Mouse (Mus musculus) spleen, adult 2 months (tissue): ENCODE data around the gene Ddit4l. TPM values are rescaled to one million over a fixed set of nuclear protein-coding genes. Genes with fewer than 3 reads are reported as not detected.
"Not testable (repeated sequence)": the region's sequence is repeated elsewhere in the genome, so short reads cannot be mapped to it uniquely, and the experiment has no call there.

ENCODE experiments used
- DNase-seq, 2 experiments: peaks; one replicate each; pipeline versions ENCODE4 v3.0.0 to v3.0.0-alpha.2; 2012 to 2021; ENCODE audit warnings: low spot score in 2 of 2, low read depth in 1 of 2
- H3K27ac ChIP-seq: fragments of 200-500 bp; 2 replicates; pipeline ENCODE4 v1.5.1; 2012; ENCODE audit warnings: low read length, inconsistent platforms; ENCODE audit not compliant: insufficient read depth
- H3K27me3 ChIP-seq: fragments of 200-500 bp; 2 replicates; pipeline ENCODE4 v1.6.1; 2012; ENCODE audit warnings: mild to moderate bottlenecking, moderate library complexity, low read length, inconsistent platforms; ENCODE audit not compliant: control insufficient read depth, insufficient read depth
- H3K36me3 ChIP-seq: fragments of 200-500 bp; 2 replicates; pipeline ENCODE4 v1.6.1; 2012; ENCODE audit warnings: mild to moderate bottlenecking, low read length, inconsistent platforms; ENCODE audit not compliant: control insufficient read depth, insufficient read depth
- H3K4me1 ChIP-seq: fragments of 200-500 bp; 2 replicates; pipeline ENCODE4 v1.6.1; 2011; ENCODE audit warnings: inconsistent platforms; ENCODE audit not compliant: control insufficient read depth, insufficient read depth, insufficient read length
- H3K4me3 ChIP-seq: fragments of 200-500 bp; 2 replicates; pipeline ENCODE4 v1.5.1; 2011; ENCODE audit warnings: mild to moderate bottlenecking, inconsistent platforms; ENCODE audit not compliant: insufficient read depth, insufficient read length; ENCODE audit errors: extremely low read depth
- CTCF ChIP-seq: fragments of 200-500 bp; IDR thresholded peaks from 2 replicates; pipeline ENCODE4 v1.5.1; 2011; ENCODE audit warnings: mild to moderate bottlenecking, inconsistent platforms; ENCODE audit not compliant: insufficient read depth, insufficient read length, insufficient replicate concordance; ENCODE audit errors: extremely low read depth
- POLR2A ChIP-seq: fragments of 200-500 bp; IDR thresholded peaks from 2 replicates; pipeline ENCODE4 v1.6.1; 2011; ENCODE audit warnings: low read depth, low read length, inconsistent platforms
- WGBS: fragments of 180-500 bp; shearing (Covaris S2); methylation state at CpG from one replicate; pipeline ENCODE4 v1.1.7; 2018; 5-methylcytosine and 5-hydroxymethylcytosine counted together
- polyA plus RNA-seq: library from polyadenylated mRNA; depleted of rRNA; stranded (reverse); fragments of >200 nt; gene quantifications from 2 replicates; pipeline ENCODE4 v1.2.3, GENCODE M21; 2012; rRNA removed

Ddit4l gene
- polyA plus RNA-seq, 1 experiment, result 0.32 TPM

- WGBS, result 84% methylated on average over 6 of the region's 6 CpGs
- TF ChIP-seq CTCF, result no peak
- TF ChIP-seq POLR2A, result no peak
- H3K27ac ChIP-seq, result no peak overlapping the region
- DNase-seq, result no peak
- H3K4me1 ChIP-seq, result no peaks in the 10 kb centered on the region
- no peak overlapping the region for H3K4me3 ChIP-seq
- no peaks in the 10 kb centered on the region for H3K36me3 ChIP-seq
- H3K27me3 ChIP-seq, result no peaks in the 10 kb centered on the region
Observed at GRCm38 (mm10) chr3:137644947-137645346, 23.5 kb downstream of the Ddit4l start.

GRCm38 (mm10) chr3:137647427-137648100 is 26.2 kb downstream of the Ddit4l start:
- Histone ChIP-seq H3K36me3 (no peaks in the 10 kb centered on the region), H3K27ac (no peak overlapping the region), H3K4me1 (no peaks in the 10 kb centered on the region), H3K4me3 (no peak overlapping the region), H3K27me3 (no peaks in the 10 kb centered on the region)
- 91% methylated on average over 12 of the region's 12 CpGs for WGBS
- no peak for DNase-seq
- TF ChIP-seq POLR2A, result no peak
- no peak for TF ChIP-seq CTCF

- Histone ChIP-seq H3K4me3 (no peak overlapping the region), H3K4me1 (no peaks in the 10 kb centered on the region), H3K27me3 (no peaks in the 10 kb centered on the region), H3K27ac (no peak overlapping the region), H3K36me3 (no peaks in the 10 kb centered on the region)
- no peak for DNase-seq
- no peak for TF ChIP-seq POLR2A
- no peak for TF ChIP-seq CTCF
- WGBS, result 76% methylated on average over 5 of the region's 5 CpGs
Observed at GRCm38 (mm10) chr3:137649112-137649511, 27.7 kb downstream of the Ddit4l start.

DNA sequence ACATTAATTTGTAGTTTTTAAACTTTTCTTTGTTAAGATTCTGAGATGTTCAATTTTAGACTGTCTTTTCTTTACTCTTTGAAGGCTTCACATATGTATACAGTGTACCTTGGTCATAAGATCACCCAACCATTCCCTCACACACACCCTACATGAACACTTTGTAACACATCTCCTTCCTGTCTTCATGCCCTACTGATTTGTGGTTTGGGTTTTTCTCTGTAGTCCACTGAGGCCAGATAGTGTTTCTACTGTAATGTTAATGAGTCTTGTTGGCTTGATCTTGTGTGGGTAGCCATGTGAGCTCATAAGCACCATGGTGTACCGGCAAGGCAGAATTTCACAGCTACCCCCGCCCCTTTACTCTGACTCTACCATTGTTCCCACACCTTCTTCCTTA is 31.4 kb downstream of the Ddit4l start:
- H3K4me3 ChIP-seq, result no peak overlapping the region
- no peaks in the 10 kb centered on the region for H3K27me3 ChIP-seq
- H3K4me1 ChIP-seq, result no peaks in the 10 kb centered on the region
- no peaks in the 10 kb centered on the region for H3K36me3 ChIP-seq
- no peak for DNase-seq
- no peak overlapping the region for H3K27ac ChIP-seq
- no peak for TF ChIP-seq CTCF
- no peak for TF ChIP-seq POLR2A
- WGBS, result 52% methylated on average over 2 of the region's 2 CpGs

DNA sequence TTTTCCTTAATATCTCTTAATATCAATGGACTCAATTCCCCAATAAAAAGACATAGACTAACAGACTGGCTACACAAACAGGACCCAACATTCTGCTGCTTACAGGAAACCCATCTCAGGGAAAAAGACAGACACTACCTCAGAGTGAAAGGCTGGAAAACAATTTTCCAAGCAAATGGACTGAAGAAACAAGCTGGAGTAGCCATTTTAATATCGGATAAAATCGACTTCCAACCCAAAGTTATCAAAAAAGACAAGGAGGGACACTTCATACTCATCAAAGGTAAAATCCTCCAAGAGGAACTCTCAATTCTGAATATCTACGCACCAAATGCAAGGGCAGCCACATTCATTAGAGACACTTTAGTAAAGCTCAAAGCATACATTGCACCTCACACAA is 49.8 kb downstream of the Ddit4l start, which contains the start of gene Gm21962:
Gm21962 (plus strand) TSS at position 301 of the 400 bp plus-strand sequence.
- not testable (repeated sequence) for H3K36me3 ChIP-seq, DNase-seq, H3K27ac ChIP-seq, H3K4me1 ChIP-seq, H3K4me3 ChIP-seq, H3K27me3 ChIP-seq
- WGBS, result no CpG with 5 or more reads among the region's 3 CpGs

Other genes with a start within 250 kb of the Ddit4l start
- not detected in 2 replicates for gene Gm21962, start 49.9 kb downstream of the Ddit4l start, polyA plus RNA-seq
- gene H2afz, start 242.9 kb downstream of the Ddit4l start, polyA plus RNA-seq, result 452 and 708 TPM in 2 replicates
- 1.9 TPM in 2 replicates for gene Dnajb14, start 246.1 kb downstream of the Ddit4l start, polyA plus RNA-seq